Mouse (Mus musculus) ovary, postnatal 36 days (tissue): ENCODE measurements around the gene Spata7.

Experiments
- DNase-seq: peaks from one replicate; pipeline ENCODE4 v3.0.0; 2022; ENCODE audit warnings: low spot score, mixed read lengths

Gene Spata7

GRCm38 (mm10) chr12:98673879-98674278, 45.9 kb downstream of the Spata7 start:
- DNase-seq = no peak

GRCm38 (mm10) chr12:98674627-98675143, 46.7 kb downstream of the Spata7 start:
- DNase-seq = peak; percentile 72

GRCm38 (mm10) chr12:98676861-98677260, 48.9 kb downstream of the Spata7 start:
- no peak for DNase-seq

DNA sequence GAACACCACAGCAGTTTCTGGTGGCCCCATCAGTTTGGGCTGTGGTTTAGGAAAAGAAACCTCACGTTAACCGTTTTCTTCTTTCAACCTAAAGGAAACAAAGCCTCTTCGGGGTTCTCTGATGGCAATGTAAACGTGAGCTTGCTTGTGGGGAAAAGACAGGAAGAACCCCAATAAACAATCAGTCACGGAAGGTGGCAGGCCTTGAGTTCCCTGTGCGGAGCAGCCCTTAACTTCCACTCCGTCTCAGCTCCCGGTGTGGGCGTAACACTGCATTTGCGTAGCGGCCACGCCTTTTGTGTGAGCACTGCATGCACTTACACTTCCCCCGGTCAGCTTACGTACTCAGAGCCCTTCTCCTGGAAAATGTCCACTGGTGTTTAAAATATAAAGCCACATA, 49.4 kb downstream of the Spata7 start:
- no peak for DNase-seq

- no peak for DNase-seq
Observed at GRCm38 (mm10) chr12:98679906-98680305, 51.9 kb downstream of the Spata7 start.

- DNase-seq = no peak
Observed at GRCm38 (mm10) chr12:98682196-98682595, 54.2 kb downstream of the Spata7 start.

- DNase-seq = no peak
Observed at GRCm38 (mm10) chr12:98683171-98683570, 55.2 kb downstream of the Spata7 start.

GRCm38 (mm10) chr12:98683574-98683973, 55.6 kb downstream of the Spata7 start:
- no peak for DNase-seq

DNA sequence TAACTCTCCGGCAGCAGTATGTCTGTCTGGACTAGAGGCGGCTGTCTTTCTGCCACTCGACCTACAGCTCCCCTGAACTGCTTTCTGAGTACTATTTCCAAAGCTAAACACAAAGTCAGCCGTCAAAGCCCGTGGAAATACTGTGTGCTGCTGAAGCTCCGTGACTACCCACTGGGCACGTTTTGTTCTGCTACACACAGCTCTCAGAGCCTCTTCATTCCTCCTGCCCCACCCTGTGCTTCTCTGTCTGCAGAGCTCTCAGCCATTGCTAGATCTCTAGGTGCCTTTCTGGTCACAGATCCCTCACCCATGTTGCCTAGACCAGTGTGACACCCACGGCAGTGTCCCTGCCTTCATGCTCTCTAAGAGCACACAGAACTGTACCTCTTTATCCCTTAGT, 62.3 kb downstream of the Spata7 start:
- no peak for DNase-seq

- no peak for DNase-seq
Observed at GRCm38 (mm10) chr12:98697202-98697601, 69.2 kb downstream of the Spata7 start.

- DNase-seq = no peak
Observed at GRCm38 (mm10) chr12:98701564-98701963, 73.6 kb downstream of the Spata7 start.

DNA sequence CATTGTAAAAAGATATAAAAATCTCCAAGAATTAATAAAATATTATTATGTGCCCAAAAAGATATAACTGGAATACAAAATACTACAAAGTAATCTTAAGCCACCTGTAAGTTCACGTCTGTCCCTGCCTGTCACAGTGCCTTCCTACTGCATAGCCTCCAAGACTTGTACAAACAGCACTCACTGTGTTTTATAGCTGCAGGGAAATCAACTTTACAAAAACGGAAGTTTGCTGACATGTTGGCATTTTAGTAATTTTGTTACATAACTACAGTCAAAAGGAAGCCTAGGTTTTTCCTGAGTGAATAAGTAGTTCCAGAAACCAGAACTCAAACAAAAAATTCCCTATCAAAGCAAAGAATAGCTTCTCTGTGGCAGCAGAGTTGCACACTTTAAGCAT, 75.6 kb downstream of the Spata7 start:
- DNase-seq = no peak

- DNase-seq = no peak
Observed at GRCm38 (mm10) chr12:98703961-98704360, 76.0 kb downstream of the Spata7 start.

- no peak for DNase-seq
Observed at GRCm38 (mm10) chr12:98712819-98713218, 84.9 kb downstream of the Spata7 start.

DNA sequence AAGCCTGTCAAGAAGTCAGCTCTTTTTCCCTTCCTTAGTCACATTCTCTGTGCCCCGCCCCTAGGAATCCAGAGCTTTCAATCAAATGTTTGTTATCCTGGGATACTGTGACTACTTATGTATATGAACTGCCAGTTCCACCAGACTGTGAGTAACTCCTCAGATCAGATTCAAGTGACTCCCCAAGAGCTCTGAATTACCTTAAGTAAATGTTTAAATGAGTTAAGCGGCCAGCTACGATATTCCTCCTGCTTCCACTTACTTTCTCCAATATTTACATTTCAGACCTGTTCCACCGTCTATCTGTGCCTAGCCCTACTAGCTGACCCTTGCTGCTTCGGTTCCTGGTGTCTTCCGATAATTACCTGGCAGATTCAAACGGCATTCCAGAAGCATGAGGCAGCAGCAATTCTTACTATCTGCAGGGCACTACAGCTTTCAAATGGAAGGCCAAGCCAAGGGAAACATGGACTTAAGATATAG, 85.7 kb downstream of the Spata7 start:
- DNase-seq = no peak

GRCm38 (mm10) chr12:98714757-98715156, 86.8 kb downstream of the Spata7 start:
- no peak for DNase-seq

DNA sequence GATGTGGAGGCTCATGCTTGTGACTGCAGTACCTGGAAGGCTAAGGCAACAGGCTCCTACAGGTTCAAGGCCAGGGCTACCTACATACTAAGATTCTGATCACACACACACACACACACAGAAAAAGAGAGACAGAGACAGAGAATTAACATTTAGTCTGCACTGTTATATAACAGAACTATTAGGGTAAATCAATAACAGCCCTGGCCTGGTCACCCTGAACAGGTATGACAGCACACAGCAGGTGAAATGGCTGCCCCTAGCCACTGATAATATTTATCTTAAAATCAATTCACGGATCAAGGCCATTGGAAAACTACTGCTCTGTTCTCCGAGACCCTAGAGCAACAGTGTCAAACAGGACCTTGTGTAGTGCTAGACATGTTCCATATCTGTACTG, 88.2 kb downstream of the Spata7 start:
- no peak for DNase-seq
